Mouse (Mus musculus) kidney, embryonic 16.5 days (tissue): Measurements from ENCODE around the gene Trp53i13. TPM values are rescaled to one million over a fixed set of nuclear protein-coding genes. Genes with fewer than 3 reads are reported as not detected.

Source experiments
- ATAC-seq: fragments of 200-750 bp; cut with Nextera tagmentation; 2 replicates; pipeline ENCODE4 v1.8.0; 2017; ENCODE audit warnings: moderate TSS enrichment; ENCODE audit not compliant: low FRiP score, low TSS enrichment
- H3K27ac ChIP-seq: fragments of 300-500 bp; sonication (generic); 2 replicates; pipeline ENCODE4 v1.5.1; 2014; ENCODE audit warnings: low read length
- H3K27me3 ChIP-seq: fragments of 300-500 bp; sonication (generic); 2 replicates; pipeline ENCODE4 v1.6.1; 2014; ENCODE audit warnings: low read length, control low read depth, mixed read lengths; ENCODE audit not compliant: insufficient read depth
- H3K36me3 ChIP-seq: fragments of 300-500 bp; sonication (generic); 2 replicates; pipeline ENCODE4 v1.6.1; 2014; ENCODE audit warnings: low read length, control low read depth, mixed read lengths; ENCODE audit not compliant: insufficient read depth
- H3K4me1 ChIP-seq: fragments of 300-500 bp; sonication (generic); 2 replicates; pipeline ENCODE4 v1.6.1; 2014; ENCODE audit warnings: low read length, control low read depth, mixed read lengths; ENCODE audit not compliant: insufficient read depth
- H3K4me2 ChIP-seq: fragments of 300-500 bp; sonication (generic); replicated peaks from 2 replicates; pipeline ENCODE4 v1.6.1; 2014; ENCODE audit warnings: low read depth, low read length
- H3K4me3 ChIP-seq: fragments of 300-500 bp; sonication (generic); 2 replicates; pipeline ENCODE4 v1.5.1; 2014; ENCODE audit warnings: mild to moderate bottlenecking, low read length
- H3K9ac ChIP-seq: fragments of 300-500 bp; sonication (generic); replicated peaks from 2 replicates; pipeline ENCODE4 v1.6.1; 2014; ENCODE audit warnings: low read length
- H3K9me3 ChIP-seq: fragments of 300-500 bp; sonication (generic); 2 replicates; pipeline ENCODE4 v1.6.1; 2016; ENCODE audit warnings: low read length, control low read depth
- WGBS: fragments of 180-500 bp; shearing (Covaris S2); extraction: QIAGEN DNeasy Blood & Tissue Kit; methylation state at CpG from one replicate; pipeline ENCODE4 v1.1.7; 2014; 5-methylcytosine and 5-hydroxymethylcytosine counted together
- polyA plus RNA-seq: library from polyadenylated mRNA; unstranded; fragments of >200 nt; fragmentation: Nextera tagmentation; extraction: Ambion mirVana; gene quantifications from 2 replicates; pipeline ENCODE4 v1.2.1, GENCODE M21; 2015

The Trp53i13 gene
- polyA plus RNA-seq, 1 experiment from 2014 or later: 36.1 TPM

GRCm38 (mm10) chr11:77465111-77465510, 50.7 kb downstream of the Trp53i13 start:
- Histone ChIP-seq H3K9ac (no peak overlapping the region), H3K27me3 (peaks cover 63% of the 10 kb centered on the region), H3K27ac (no peak overlapping the region), H3K4me2 (no peak overlapping the region), H3K9me3 (no peaks in the 10 kb centered on the region), H3K4me3 (no peak overlapping the region), H3K4me1 (peaks cover 14% of the 10 kb centered on the region), H3K36me3 (no peaks in the 10 kb centered on the region)
- WGBS: 71% methylated on average over 3 of the region's 3 CpGs
- no peak for ATAC-seq

GRCm38 (mm10) chr11:77464684-77465083, 51.1 kb downstream of the Trp53i13 start:
- H3K27ac ChIP-seq: no peak overlapping the region
- peaks cover 14% of the 10 kb centered on the region for H3K4me1 ChIP-seq
- peaks cover 63% of the 10 kb centered on the region for H3K27me3 ChIP-seq
- H3K9me3 ChIP-seq: no peaks in the 10 kb centered on the region
- no peak overlapping the region for H3K4me2 ChIP-seq
- H3K4me3 ChIP-seq: no peak overlapping the region
- H3K36me3 ChIP-seq: no peaks in the 10 kb centered on the region
- no peak overlapping the region for H3K9ac ChIP-seq
- ATAC-seq: no peak
- 30% methylated on average over 4 of the region's 4 CpGs for WGBS

GRCm38 (mm10) chr11:77463786-77464185, 52.0 kb downstream of the Trp53i13 start:
- Histone ChIP-seq H3K27ac (no peak overlapping the region), H3K4me3 (no peak overlapping the region), H3K36me3 (no peaks in the 10 kb centered on the region), H3K9me3 (no peaks in the 10 kb centered on the region), H3K9ac (no peak overlapping the region), H3K27me3 (peaks cover 63% of the 10 kb centered on the region), H3K4me1 (peaks cover 14% of the 10 kb centered on the region), H3K4me2 (no peak overlapping the region)
- WGBS: 75% methylated on average over 10 of the region's 10 CpGs
- ATAC-seq: no peak

- WGBS: 37% methylated on average over 8 of the region's 8 CpGs
- Histone ChIP-seq H3K9me3 (no peaks in the 10 kb centered on the region), H3K9ac (peak overlapping the region; percentile 66; the same call in 1 of the 2 replicates), H3K4me2 (peak overlapping the region; percentile 99), H3K36me3 (no peaks in the 10 kb centered on the region), H3K4me3 (no peak overlapping the region), H3K27me3 (peaks cover 58% of the 10 kb centered on the region), H3K4me1 (peaks cover 14% of the 10 kb centered on the region), H3K27ac (no peak overlapping the region)
- no peak for ATAC-seq
Measured at GRCm38 (mm10) chr11:77463101-77463445, 52.7 kb downstream of the Trp53i13 start.

- peaks cover 52% of the 10 kb centered on the region for H3K27me3 ChIP-seq
Measured at GRCm38 (mm10) chr11:77462283-77463100, 53.3 kb downstream of the Trp53i13 start, which contains the start of gene Coro6. TSS of gene Coro6 (plus strand) at chr11:77462411.

GRCm38 (mm10) chr11:77461856-77462255, 53.9 kb downstream of the Trp53i13 start:
- WGBS: 4% methylated on average over 6 of the region's 6 CpGs

More at GRCm38 (mm10) chr11:77462283-77463100, 53.3 kb downstream of the Trp53i13 start, which contains the start of gene Coro6:
- H3K27ac ChIP-seq: no peak within 1 kb of the TSS
- peak within 1 kb of the TSS; percentile 63 for H3K4me3 ChIP-seq
- under 1% methylated on average over 66 of the region's 73 CpGs for WGBS
- H3K9ac ChIP-seq: peak within 1 kb of the TSS; percentile 66
- H3K4me1 ChIP-seq: peaks cover 11% of the 10 kb centered on the region
- H3K36me3 ChIP-seq: no peaks in the 10 kb centered on the region
- peak; percentile 89 for ATAC-seq
- H3K9me3 ChIP-seq: no peaks in the 10 kb centered on the region
- peak within 1 kb of the TSS; percentile 99 for H3K4me2 ChIP-seq

More at GRCm38 (mm10) chr11:77461856-77462255, 53.9 kb downstream of the Trp53i13 start:
- Histone ChIP-seq H3K36me3 (no peaks in the 10 kb centered on the region), H3K9ac (peak overlapping the region; percentile 66), H3K27ac (no peak overlapping the region), H3K27me3 (peaks cover 46% of the 10 kb centered on the region), H3K9me3 (no peaks in the 10 kb centered on the region), H3K4me1 (peaks cover 5% of the 10 kb centered on the region; the same call in 1 of the 2 replicates), H3K4me2 (peak overlapping the region; percentile 99), H3K4me3 (peak overlapping the region; percentile 63)
- ATAC-seq: no peak

Other genes with a start within 250 kb of the Trp53i13 start
- gene Coro6, start 53.6 kb downstream of the Trp53i13 start, polyA plus RNA-seq: 0.25 and 0.51 TPM in 2 replicates
- gene Ankrd13b, start 26.3 kb downstream of the Trp53i13 start, polyA plus RNA-seq: 3.5 and 4.0 TPM in 2 replicates
- gene Git1, start 22.4 kb downstream of the Trp53i13 start, polyA plus RNA-seq: 9.7 and 13.0 TPM in 2 replicates
- gene Abhd15, start 859 bp downstream of the Trp53i13 start, polyA plus RNA-seq: 2.0 and 2.2 TPM in 2 replicates
- gene Gm10392, start 3.2 kb upstream of the Trp53i13 start, polyA plus RNA-seq: not detected in 2 replicates
- gene Taok1, start 91.8 kb upstream of the Trp53i13 start, polyA plus RNA-seq: 12.8 and 16.0 TPM in 2 replicates
- 3.4 and 3.6 TPM in 2 replicates for gene Nufip2, start 170.2 kb upstream of the Trp53i13 start, polyA plus RNA-seq
- not detected in 2 replicates for gene Cryba1, start 209.3 kb upstream of the Trp53i13 start, polyA plus RNA-seq
- gene Myo18a, start 247.3 kb upstream of the Trp53i13 start, polyA plus RNA-seq: 32.4 and 38.1 TPM in 2 replicates